Mouse (Mus musculus): Measurements from ENCODE around the gene Tmbim1.

DNA sequence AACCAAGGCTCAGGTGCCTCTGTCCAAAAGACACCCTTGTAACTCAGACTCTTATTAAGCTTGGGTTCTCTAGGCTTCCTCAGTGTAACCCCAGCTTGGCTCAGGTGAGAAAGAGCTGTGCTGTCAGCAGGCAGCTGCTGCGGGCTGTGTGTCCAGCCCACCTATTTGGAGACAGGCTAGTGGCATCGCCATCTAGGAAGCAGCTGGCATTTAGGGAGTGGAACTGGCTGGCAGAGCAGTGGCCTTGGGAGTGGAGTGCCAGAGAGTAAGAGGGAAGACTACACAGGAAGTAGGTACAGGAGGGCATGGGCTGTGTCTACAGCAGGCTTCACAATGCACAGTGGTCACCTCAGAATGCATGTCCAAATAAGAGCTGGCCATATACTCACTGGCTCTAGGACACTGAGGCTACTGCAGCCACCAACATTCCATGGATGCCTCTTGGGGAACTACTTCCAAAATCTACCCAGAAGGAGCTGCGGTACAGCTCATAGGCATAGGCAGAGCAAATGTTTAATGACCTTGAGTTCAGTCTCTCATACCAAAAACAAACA is 11.3 kb downstream of the Tmbim1 start:
- TF ChIP-seq HCFC1 (IDR thresholded peaks at IDR 0.05; ENCODE audit: low read depth, low read length) (no peak), GABPA (IDR thresholded peaks at IDR 0.05; ENCODE audit: insufficient replicate concordance, low read depth, low read length) (no peak), UBTF (IDR thresholded peaks at IDR 0.05; ENCODE audit: low read depth, low read length) (no peak), USF1 (IDR thresholded peaks at IDR 0.05; ENCODE audit: low read depth, low read length) (no peak)
